Mouse (Mus musculus) heart, adult 2 months (tissue): ENCODE measurements around the gene Vmn1r176.

Experiments used
- CTCF ChIP-seq: fragments of 200-600 bp; IDR thresholded peaks from 2 replicates; pipeline ENCODE4 v1.8.1; 2022; ENCODE audit warnings: antibody characterized with exemption, mild to moderate bottlenecking, moderate library complexity
- EP300 ChIP-seq: fragments of 200-500 bp; IDR thresholded peaks from 2 replicates; pipeline ENCODE4 v1.6.1; 2011; ENCODE audit warnings: low read depth, low read length, control low read depth; ENCODE audit not compliant: insufficient read depth
- POLR2A ChIP-seq: fragments of 200-500 bp; IDR thresholded peaks from 2 replicates; pipeline ENCODE4 v1.6.1; 2011; ENCODE audit warnings: mild to moderate bottlenecking, low read depth, low read length, control low read depth; ENCODE audit not compliant: insufficient read depth

DNA sequence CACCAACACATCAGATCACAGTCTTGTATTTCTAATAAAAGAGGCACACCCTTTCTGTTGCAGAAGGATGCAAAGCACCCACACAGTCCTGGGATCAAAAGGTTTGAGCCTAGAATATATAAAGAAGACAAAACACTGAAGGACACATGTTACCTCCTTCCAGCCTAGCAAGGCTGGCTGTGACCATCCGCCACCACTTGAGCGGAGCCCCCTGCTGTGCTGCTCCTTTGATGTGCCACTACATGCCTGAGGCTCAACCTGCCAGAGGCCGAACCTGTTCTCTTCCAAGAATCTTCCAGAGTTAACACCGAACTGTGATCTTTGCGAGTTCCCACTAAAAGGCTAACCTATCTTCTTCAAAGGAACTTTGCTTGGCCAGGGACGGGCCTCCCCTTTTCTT is 52.6 kb downstream of the Vmn1r176 start:
- no peak for TF ChIP-seq CTCF
- no peak for TF ChIP-seq POLR2A
- TF ChIP-seq EP300 = no peak
